Mouse (Mus musculus) B cell, adult 2 months (primary cell): Measurements from ENCODE around the gene Ccdc141.

Source experiments
- DNase-seq, 2 experiments: peaks; one replicate each; pipeline ENCODE4 v3.0.0; 2022

Gene Ccdc141

GRCm38 (mm10) chr2:77114335-77114734 is 56.1 kb downstream of the Ccdc141 start:
- DNase-seq, result no peak

- DNase-seq, result no peak
Measured at GRCm38 (mm10) chr2:77113867-77114266, 56.6 kb downstream of the Ccdc141 start.

GRCm38 (mm10) chr2:77113026-77113425 is 57.4 kb downstream of the Ccdc141 start:
- no peak for DNase-seq

GRCm38 (mm10) chr2:77111095-77111494 is 59.3 kb downstream of the Ccdc141 start:
- no peak for DNase-seq

GRCm38 (mm10) chr2:77110365-77110764 is 60.1 kb downstream of the Ccdc141 start:
- no peak for DNase-seq

- DNase-seq, result no peak
Measured at GRCm38 (mm10) chr2:77109506-77110123, 60.8 kb downstream of the Ccdc141 start.

- DNase-seq, result no peak
Measured at GRCm38 (mm10) chr2:77108562-77108961, 61.9 kb downstream of the Ccdc141 start.

GRCm38 (mm10) chr2:77106150-77106549 is 64.3 kb downstream of the Ccdc141 start:
- no peak for DNase-seq

- no peak for DNase-seq
Measured at GRCm38 (mm10) chr2:77105006-77105715, 65.3 kb downstream of the Ccdc141 start.

- no peak for DNase-seq
Measured at GRCm38 (mm10) chr2:77102516-77102915, 67.9 kb downstream of the Ccdc141 start.

GRCm38 (mm10) chr2:77099814-77100213 is 70.6 kb downstream of the Ccdc141 start:
- no peak for DNase-seq

- DNase-seq, result no peak
Measured at GRCm38 (mm10) chr2:77098769-77099168, 71.7 kb downstream of the Ccdc141 start.

GRCm38 (mm10) chr2:77091749-77092148 is 78.7 kb downstream of the Ccdc141 start:
- no peak for DNase-seq

GRCm38 (mm10) chr2:77085313-77085712 is 85.1 kb downstream of the Ccdc141 start:
- no peak for DNase-seq

GRCm38 (mm10) chr2:77084629-77085028 is 85.8 kb downstream of the Ccdc141 start:
- DNase-seq, result no peak

GRCm38 (mm10) chr2:77081156-77081555 is 89.3 kb downstream of the Ccdc141 start:
- no peak for DNase-seq

GRCm38 (mm10) chr2:77080657-77081056 is 89.8 kb downstream of the Ccdc141 start:
- no peak for DNase-seq

- DNase-seq, result no peak
Measured at GRCm38 (mm10) chr2:77078746-77079145, 91.7 kb downstream of the Ccdc141 start.

GRCm38 (mm10) chr2:77074373-77074772 is 96.1 kb downstream of the Ccdc141 start:
- no peak for DNase-seq

GRCm38 (mm10) chr2:77073930-77074329 is 96.5 kb downstream of the Ccdc141 start:
- DNase-seq, result no peak

GRCm38 (mm10) chr2:77065294-77065693 is 105.1 kb downstream of the Ccdc141 start:
- no peak for DNase-seq

- no peak for DNase-seq
Measured at GRCm38 (mm10) chr2:77061871-77062270, 108.6 kb downstream of the Ccdc141 start.

- no peak for DNase-seq
Measured at GRCm38 (mm10) chr2:77059596-77059995, 110.8 kb downstream of the Ccdc141 start.

- DNase-seq, result no peak
Measured at GRCm38 (mm10) chr2:77056367-77056766, 114.1 kb downstream of the Ccdc141 start.

- no peak for DNase-seq
Measured at GRCm38 (mm10) chr2:77042912-77043311, 127.5 kb downstream of the Ccdc141 start.
